In the genomic region with DNA sequence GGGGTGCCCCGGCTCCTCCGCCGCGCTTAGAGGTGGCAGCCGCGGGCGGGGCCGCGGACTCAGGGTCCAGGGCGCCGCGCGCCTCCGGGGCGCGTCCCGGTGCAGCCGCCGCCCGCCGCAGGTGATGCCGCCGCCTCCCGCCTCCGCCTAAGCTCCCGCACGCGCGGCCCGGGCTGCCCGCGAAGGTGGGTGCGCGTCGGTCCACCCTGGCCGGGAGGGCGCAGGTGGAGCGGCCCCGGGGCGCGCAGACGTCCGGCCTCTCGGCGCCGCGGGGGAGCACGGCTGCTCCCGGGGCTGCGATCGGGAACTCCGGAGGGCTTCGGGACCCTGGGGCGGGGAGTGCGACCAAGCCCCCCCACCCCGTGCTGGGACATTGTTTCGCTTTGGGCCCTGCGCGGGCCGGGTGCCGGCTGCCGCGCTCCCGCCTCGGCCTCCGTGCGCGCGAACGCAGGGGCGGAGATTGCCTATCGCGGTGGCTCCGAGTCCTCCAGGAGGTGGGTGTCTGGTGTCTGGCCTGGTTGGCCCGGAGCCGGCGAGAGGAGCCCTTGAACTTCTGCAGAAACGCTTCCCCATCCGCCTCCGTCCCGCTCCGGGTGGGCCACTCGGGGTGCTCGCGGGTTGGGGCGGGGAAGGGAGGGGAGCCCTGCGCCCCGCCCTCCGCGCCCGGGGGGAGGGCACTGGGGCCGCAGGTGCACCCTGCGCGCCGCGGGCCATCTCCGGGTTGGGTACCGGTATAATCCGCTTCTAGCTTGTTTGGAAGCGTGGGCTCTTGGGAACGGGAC, we compare ENCODE assay signal across 8 mouse cellular contexts. TPM values are rescaled to one million over a fixed set of nuclear protein-coding genes. Genes with fewer than 3 reads are reported as not detected.
DNase-seq lines count a peak whose midpoint lies in the region; ATAC-seq lines count a peak whose summit lies in the region.

No protein-coding gene starts in this region.

- H3K4me1 ChIP-seq in hindbrain, embryonic 11.5 days (replicated peaks; ENCODE audit: control insufficient read depth, insufficient read depth, low read length) = no peaks in the 10 kb centered on the region

- H3K27me3 ChIP-seq in hindbrain, embryonic 11.5 days (ENCODE audit: control insufficient read depth, insufficient read depth, low read length) = no peaks in the 10 kb centered on the region

- H3K9me3 ChIP-seq in hindbrain, embryonic 11.5 days (ENCODE audit: control insufficient read depth, low read length) = no peaks in the 10 kb centered on the region

- H3K9ac ChIP-seq in hindbrain, embryonic 11.5 days (ENCODE audit: low read depth, low read length) = peak overlapping the region; percentile 99

- peak; percentile 81 for ATAC-seq in hindbrain, embryonic 11.5 days (ENCODE audit: low FRiP score)

- peak overlapping the region; percentile 97 for H3K27ac ChIP-seq in hindbrain, embryonic 11.5 days (ENCODE audit: low read depth, low read length)

- under 1% methylated on average over 40 of the region's 101 CpGs for WGBS in hindbrain, embryonic 11.5 days

- H3K36me3 ChIP-seq in hindbrain, embryonic 11.5 days (ENCODE audit: control insufficient read depth, insufficient read depth, low read length) = no peaks in the 10 kb centered on the region

- peak overlapping the region; percentile 90 for H3K4me3 ChIP-seq in hindbrain, embryonic 11.5 days (ENCODE audit: low read depth, low read length)

- H3K4me2 ChIP-seq in hindbrain, embryonic 11.5 days (replicated peaks; ENCODE audit: low read depth, low read length) = peak overlapping the region; percentile 86

- DNase-seq in NIH3T3 (ENCODE audit: low read depth) = peak; percentile 43
- peak; percentile 86 for DNase-seq in cerebellum, postnatal 10 days
- DNase-seq in frontal cortex, postnatal 10 days (ENCODE audit: low spot score in 2 of 2) = peak; percentile 69 to 70
- peak; percentile 88 for DNase-seq in hindbrain, embryonic 11.5 days (ENCODE audit: low spot score)
- DNase-seq in layer of hippocampus, postnatal 25 days (ENCODE audit: extremely low spot score in 1 of 2, low spot score in 1 of 2) = peak; percentile 53 to 61
- DNase-seq in lung, postnatal 14 days = peak; percentile 82
- peak; percentile 58 for DNase-seq in ovary, postnatal 14 days (ENCODE audit: low spot score)
- peak; percentile 88 to 89 for DNase-seq in thymus, postnatal 10 days (ENCODE audit: low spot score in 2 of 2)

RNA-seq across cellular contexts. Expression of a gene that starts 0.5 kb away (rescaled TPM):
- polyA plus RNA-seq in hindbrain, embryonic 11.5 days (2014; fragmentation: Nextera tagmentation; extraction: Ambion mirVana) = 24.7 and 25.1 TPM in 2 replicates
- 10 to 100 TPM; 47.9 to 57.7 TPM for total RNA-seq in layer of hippocampus, postnatal 25 days (2021)

Comparison
In these comparisons a context has a peak if more than half of its experiments do, and no peak if none do; other contexts are left out.
1. Peak in every context shown above with its lines: DNase-seq, ATAC-seq, H3K4me3 ChIP-seq and H3K27ac ChIP-seq.